Mouse (Mus musculus): ENCODE measurements around the gene Atg16l2.

Gene Atg16l2

DNA sequence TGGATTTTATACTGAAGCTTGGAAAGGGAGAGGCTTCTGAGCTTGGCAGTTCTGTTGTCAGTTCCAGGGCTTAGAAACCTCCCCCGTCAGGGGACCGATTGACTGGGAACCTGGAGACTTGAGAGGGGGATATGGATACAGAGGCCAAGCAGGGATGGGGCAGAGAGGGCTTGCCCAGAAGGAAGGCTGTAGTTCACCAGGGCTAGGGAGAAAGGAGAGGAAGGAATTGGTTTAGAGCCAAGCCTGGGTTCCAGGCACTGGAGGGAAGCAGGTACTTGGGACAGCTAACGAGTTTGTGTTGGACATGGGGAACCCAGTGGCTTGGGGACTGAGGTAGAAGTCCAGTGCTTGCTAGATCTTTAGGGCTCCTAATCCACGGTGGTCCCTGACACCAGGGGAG is 27.6 kb upstream of the Atg16l2 start:
- Histone ChIP-seq H3K36me3 (ENCODE audit: control insufficient read depth, insufficient read depth, low read length, poor library complexity, severe bottlenecking) (no peaks in the 10 kb centered on the region), H3K27me3 (ENCODE audit: control insufficient read depth, insufficient read depth, low read length, poor library complexity, severe bottlenecking) (no peaks in the 10 kb centered on the region)
- no peak for DNase-seq (ENCODE audit: low read depth, low spot score)

GRCm38 (mm10) chr7:101328621-101329158 is 26.6 kb upstream of the Atg16l2 start:
- no peaks in the 10 kb centered on the region for H3K27me3 ChIP-seq (ENCODE audit: control insufficient read depth, insufficient read depth, low read length, poor library complexity, severe bottlenecking)
- H3K36me3 ChIP-seq (ENCODE audit: control insufficient read depth, insufficient read depth, low read length, poor library complexity, severe bottlenecking), result no peaks in the 10 kb centered on the region
- DNase-seq (ENCODE audit: low read depth, low spot score), result no peak

DNA sequence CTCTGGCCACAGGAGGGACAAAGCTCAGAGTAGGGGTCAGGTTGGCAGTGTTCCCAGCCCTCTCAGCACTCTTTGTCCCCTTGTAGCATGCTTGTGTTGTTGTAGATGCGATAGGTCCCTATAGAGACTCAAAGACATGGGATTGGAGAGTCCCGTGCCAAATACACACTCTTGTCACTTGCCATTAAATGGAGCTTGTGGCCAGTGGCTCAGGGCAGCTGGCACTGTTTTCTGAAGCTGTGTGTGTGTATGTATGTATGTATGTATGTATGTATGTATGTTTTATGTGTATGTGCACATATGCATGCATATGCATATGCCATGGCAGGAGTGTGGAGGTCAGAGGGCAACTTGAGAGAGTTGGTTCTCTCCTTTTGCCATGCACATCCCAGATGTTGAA is 25.7 kb upstream of the Atg16l2 start:
- no peak for DNase-seq (ENCODE audit: low read depth, low spot score)
- no peaks in the 10 kb centered on the region for H3K27me3 ChIP-seq (ENCODE audit: control insufficient read depth, insufficient read depth, low read length, poor library complexity, severe bottlenecking)
- no peaks in the 10 kb centered on the region for H3K36me3 ChIP-seq (ENCODE audit: control insufficient read depth, insufficient read depth, low read length, poor library complexity, severe bottlenecking)

GRCm38 (mm10) chr7:101327263-101327662 is 25.2 kb upstream of the Atg16l2 start:
- no peaks in the 10 kb centered on the region for H3K27me3 ChIP-seq (ENCODE audit: control insufficient read depth, insufficient read depth, low read length, poor library complexity, severe bottlenecking)
- DNase-seq (ENCODE audit: low read depth, low spot score), result no peak
- H3K36me3 ChIP-seq (ENCODE audit: control insufficient read depth, insufficient read depth, low read length, poor library complexity, severe bottlenecking), result no peaks in the 10 kb centered on the region

DNA sequence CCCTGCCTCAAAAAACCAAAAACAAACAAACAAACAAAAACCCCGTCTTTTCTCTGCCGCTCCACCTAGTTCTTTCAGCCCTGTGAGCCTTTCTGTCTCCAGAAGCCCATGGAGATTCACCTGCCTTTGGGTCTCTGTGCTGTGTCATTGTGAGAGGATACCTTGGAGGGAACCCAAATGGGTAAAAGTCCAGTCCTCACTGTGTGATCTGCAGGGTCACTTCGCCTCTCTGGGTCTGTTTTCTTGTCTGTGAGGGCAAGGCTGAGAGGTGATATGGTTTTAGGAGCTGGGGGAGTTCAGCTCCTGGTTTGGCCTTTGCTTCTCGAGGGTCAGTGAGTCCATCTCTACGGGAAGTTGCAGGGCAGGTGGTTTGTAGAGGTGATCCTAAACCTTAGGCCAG is 24.0 kb upstream of the Atg16l2 start:
- Histone ChIP-seq H3K36me3 (ENCODE audit: control insufficient read depth, insufficient read depth, low read length, poor library complexity, severe bottlenecking) (no peaks in the 10 kb centered on the region), H3K27me3 (ENCODE audit: control insufficient read depth, insufficient read depth, low read length, poor library complexity, severe bottlenecking) (no peaks in the 10 kb centered on the region)
- no peak for DNase-seq (ENCODE audit: low read depth, low spot score)

- H3K36me3 ChIP-seq (ENCODE audit: control insufficient read depth, insufficient read depth, low read length, poor library complexity, severe bottlenecking), result no peaks in the 10 kb centered on the region
- no peak for DNase-seq (ENCODE audit: low read depth, low spot score)
These were observed 22.3 kb upstream of the Atg16l2 start for GRCm38 (mm10) chr7:101324142-101324962.

DNA sequence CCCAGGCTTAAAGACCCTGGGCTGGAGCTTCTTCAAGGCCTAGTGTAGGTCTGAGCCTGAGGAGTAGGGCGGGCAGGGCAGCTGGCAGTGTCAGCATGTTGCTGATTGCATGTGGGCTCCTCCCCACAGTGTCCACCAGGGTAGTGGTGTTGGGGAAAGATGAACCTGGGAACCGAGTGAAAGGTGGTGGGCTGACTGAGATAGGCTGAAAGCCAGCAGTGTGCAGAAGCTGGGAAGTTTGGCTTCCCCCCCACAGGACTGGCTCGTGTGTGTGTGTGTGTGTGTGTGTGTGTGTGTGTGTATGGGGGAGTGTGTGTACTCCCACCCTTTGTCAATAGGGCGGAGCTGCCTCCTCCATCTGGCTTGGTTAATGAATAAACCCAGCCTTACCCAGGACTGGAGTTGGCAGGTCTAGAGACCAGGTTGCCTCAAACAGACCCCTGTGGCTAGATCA is 21.1 kb upstream of the Atg16l2 start:
- no peaks in the 10 kb centered on the region for H3K36me3 ChIP-seq (ENCODE audit: control insufficient read depth, insufficient read depth, low read length, poor library complexity, severe bottlenecking)
- no peaks in the 10 kb centered on the region for H3K27me3 ChIP-seq (ENCODE audit: control insufficient read depth, insufficient read depth, low read length, poor library complexity, severe bottlenecking)

More at GRCm38 (mm10) chr7:101324142-101324962, 22.3 kb upstream of the Atg16l2 start:
- no peaks in the 10 kb centered on the region for H3K27me3 ChIP-seq (ENCODE audit: control insufficient read depth, insufficient read depth, low read length, poor library complexity, severe bottlenecking)

GRCm38 (mm10) chr7:101321218-101321827 is 19.3 kb upstream of the Atg16l2 start:
- Histone ChIP-seq H3K27me3 (ENCODE audit: control insufficient read depth, insufficient read depth, low read length, poor library complexity, severe bottlenecking) (no peaks in the 10 kb centered on the region), H3K36me3 (ENCODE audit: control insufficient read depth, insufficient read depth, low read length, poor library complexity, severe bottlenecking) (no peaks in the 10 kb centered on the region)
- DNase-seq (ENCODE audit: low read depth, low spot score), result peak; percentile 42

More for the DNA sequence above, 21.1 kb upstream of the Atg16l2 start:
- no peak for DNase-seq (ENCODE audit: low read depth, low spot score)

GRCm38 (mm10) chr7:101320399-101321217 is 18.6 kb upstream of the Atg16l2 start:
- no peaks in the 10 kb centered on the region for H3K36me3 ChIP-seq (ENCODE audit: control insufficient read depth, insufficient read depth, low read length, poor library complexity, severe bottlenecking)
- no peaks in the 10 kb centered on the region for H3K27me3 ChIP-seq (ENCODE audit: control insufficient read depth, insufficient read depth, low read length, poor library complexity, severe bottlenecking)
- DNase-seq (ENCODE audit: low read depth, low spot score), result peak; percentile 46

DNA sequence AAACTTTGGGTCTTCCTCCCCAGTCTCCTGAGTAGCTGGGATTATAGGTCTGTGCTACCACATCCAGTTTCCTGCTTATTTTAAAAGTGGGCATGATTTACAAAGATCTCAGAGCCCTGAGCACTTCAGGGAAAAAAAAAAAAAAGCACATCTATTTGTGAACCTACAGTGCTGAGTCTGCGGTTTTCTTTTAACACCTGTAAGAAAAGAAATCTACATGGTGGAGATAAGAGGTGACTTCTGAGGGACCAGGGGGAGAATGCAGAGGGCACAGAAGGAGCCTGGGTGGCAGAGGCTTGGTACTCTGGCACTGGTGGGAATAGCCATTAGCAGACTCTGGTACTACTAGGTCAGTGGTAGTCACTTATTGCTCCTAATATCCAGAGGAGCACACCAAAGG is 17.7 kb upstream of the Atg16l2 start:
- H3K27me3 ChIP-seq (ENCODE audit: control insufficient read depth, insufficient read depth, low read length, poor library complexity, severe bottlenecking), result no peaks in the 10 kb centered on the region
- no peak for DNase-seq (ENCODE audit: low read depth, low spot score)
- no peaks in the 10 kb centered on the region for H3K36me3 ChIP-seq (ENCODE audit: control insufficient read depth, insufficient read depth, low read length, poor library complexity, severe bottlenecking)

- Histone ChIP-seq H3K27me3 (ENCODE audit: control insufficient read depth, insufficient read depth, low read length, poor library complexity, severe bottlenecking) (no peaks in the 10 kb centered on the region), H3K36me3 (ENCODE audit: control insufficient read depth, insufficient read depth, low read length, poor library complexity, severe bottlenecking) (no peaks in the 10 kb centered on the region)
- no peak for DNase-seq (ENCODE audit: low read depth, low spot score)
These were observed 16.8 kb upstream of the Atg16l2 start for GRCm38 (mm10) chr7:101318848-101319247.

- no peak for DNase-seq (ENCODE audit: low read depth, low spot score)
- Histone ChIP-seq H3K36me3 (ENCODE audit: control insufficient read depth, insufficient read depth, low read length, poor library complexity, severe bottlenecking) (no peaks in the 10 kb centered on the region), H3K27me3 (ENCODE audit: control insufficient read depth, insufficient read depth, low read length, poor library complexity, severe bottlenecking) (no peaks in the 10 kb centered on the region)
These were observed 15.0 kb upstream of the Atg16l2 start, which contains the start of gene Stard10 for GRCm38 (mm10) chr7:101317014-101317413. TSS of gene Stard10 (plus strand) at chr7:101317086.

DNA sequence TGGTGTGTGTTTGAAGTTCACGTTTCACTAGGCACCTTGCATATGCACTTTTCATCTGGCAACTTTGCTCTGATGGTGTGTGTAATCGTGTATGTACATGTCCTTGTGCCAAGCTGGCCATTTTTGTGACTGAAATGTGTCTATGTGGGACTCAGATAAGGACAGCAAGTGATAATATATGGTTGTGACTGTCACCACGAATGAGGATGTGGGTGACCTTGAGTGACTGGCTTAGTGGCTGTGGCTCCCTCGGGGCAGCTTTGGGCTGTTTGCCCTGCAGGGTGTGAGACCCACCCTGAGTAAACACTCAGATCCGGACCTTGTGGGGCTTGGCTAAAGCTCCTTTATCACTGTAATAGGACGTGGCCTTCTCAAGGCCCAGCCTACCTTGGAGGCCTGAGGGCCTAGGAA is 14.5 kb upstream of the Atg16l2 start:
- DNase-seq (ENCODE audit: low read depth, low spot score), result peak; percentile 55
- Histone ChIP-seq H3K36me3 (ENCODE audit: control insufficient read depth, insufficient read depth, low read length, poor library complexity, severe bottlenecking) (no peaks in the 10 kb centered on the region), H3K27me3 (ENCODE audit: control insufficient read depth, insufficient read depth, low read length, poor library complexity, severe bottlenecking) (no peaks in the 10 kb centered on the region)

DNA sequence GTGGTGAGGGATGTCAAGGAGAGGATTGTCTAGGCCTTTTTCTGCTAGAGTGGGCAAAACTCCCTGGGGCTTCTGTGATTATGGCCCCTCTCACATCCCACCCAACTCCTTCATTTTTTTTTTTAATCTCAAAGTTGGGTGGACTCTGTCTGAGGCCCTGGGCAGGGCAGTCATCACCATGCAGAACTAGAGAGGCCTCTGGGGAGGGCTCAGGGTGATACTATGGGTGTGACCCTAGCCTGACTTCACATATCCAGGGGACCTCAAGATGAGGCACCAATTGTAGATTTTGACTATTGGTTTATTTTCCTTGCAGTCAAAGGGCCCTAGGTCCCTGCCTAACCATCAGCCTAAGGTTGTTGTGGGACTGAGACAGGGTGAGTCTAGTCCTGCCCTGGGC is 13.6 kb upstream of the Atg16l2 start:
- no peaks in the 10 kb centered on the region for H3K27me3 ChIP-seq (ENCODE audit: control insufficient read depth, insufficient read depth, low read length, poor library complexity, severe bottlenecking)
- H3K36me3 ChIP-seq (ENCODE audit: control insufficient read depth, insufficient read depth, low read length, poor library complexity, severe bottlenecking), result no peaks in the 10 kb centered on the region
- no peak for DNase-seq (ENCODE audit: low read depth, low spot score)
